Mouse (Mus musculus): ENCODE results near the gene Samhd1. TPM values are rescaled to one million over a fixed set of nuclear protein-coding genes. Genes with fewer than 3 reads are reported as not detected.

The Samhd1 gene
- polyA plus RNA-seq, 1 experiment = 57.1 TPM

DNA sequence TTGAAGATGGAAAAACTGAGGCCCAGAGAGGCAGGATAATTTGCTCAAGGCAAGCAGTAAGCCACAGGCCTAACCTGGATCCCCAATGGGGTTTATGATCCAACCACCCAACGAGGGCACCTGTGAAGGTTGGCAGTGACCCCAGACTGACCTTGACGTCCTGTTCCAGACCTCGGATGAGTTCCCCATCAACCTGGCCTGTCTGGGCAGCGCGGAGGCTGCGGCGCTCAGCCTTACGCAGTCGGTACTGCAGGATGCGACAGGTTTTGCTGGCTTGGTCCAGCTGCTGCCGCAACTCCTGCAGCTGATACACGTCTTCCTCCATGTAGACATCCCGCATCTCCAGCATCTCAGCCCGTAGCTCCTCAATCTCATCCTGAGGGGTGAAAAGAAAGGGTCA lies 75.0 kb downstream of the Samhd1 start:
- 97% methylated on average over 14 of the region's 14 CpGs for WGBS
- Histone ChIP-seq H3K36me3 (ENCODE audit: control insufficient read depth, insufficient read depth, low read length) (no peaks in the 10 kb centered on the region), H3K27me3 (ENCODE audit: control insufficient read depth, insufficient read depth, low read length) (no peaks in the 10 kb centered on the region), H3K27ac (ENCODE audit: control insufficient read depth, insufficient read depth, low read length) (no peak overlapping the region), H3K4me1 (replicated peaks; ENCODE audit: control insufficient read depth, insufficient read depth, low read length) (peaks cover 15% of the 10 kb centered on the region), H3K4me3 (ENCODE audit: control insufficient read depth, insufficient read depth, low read length) (no peak overlapping the region)
- TF ChIP-seq POLR2A (IDR thresholded peaks at IDR 0.05; ENCODE audit: control insufficient read depth, extremely low read depth, insufficient read depth, low read length, poor library complexity) (no peak), CTCF (IDR thresholded peaks at IDR 0.05; ENCODE audit: borderline replicate concordance, control insufficient read depth, extremely low read depth, insufficient read depth, low read length, poor library complexity) (no peak)
- no peak for DNase-seq

DNA sequence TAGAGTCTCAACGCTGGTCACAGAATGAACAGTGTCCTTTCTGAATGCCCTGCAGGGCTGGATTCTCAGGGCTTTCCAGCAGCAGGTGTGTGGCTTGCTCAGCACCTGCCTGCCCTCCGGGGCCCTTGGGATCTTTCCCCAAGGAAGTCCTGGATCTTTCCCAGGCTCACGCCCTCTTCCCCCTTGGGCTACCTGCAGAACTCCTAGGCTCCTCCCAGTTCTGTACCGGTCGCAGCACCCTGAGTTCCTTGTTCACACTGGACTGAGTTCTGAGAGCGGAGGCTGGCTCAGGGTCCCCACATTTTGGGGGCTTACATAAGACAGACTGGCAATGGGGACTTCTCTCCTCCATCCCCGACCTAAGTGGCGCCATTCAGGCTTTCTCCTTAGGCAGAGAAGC lies 75.9 kb downstream of the Samhd1 start:
- Histone ChIP-seq H3K27ac (ENCODE audit: control insufficient read depth, insufficient read depth, low read length) (no peak overlapping the region), H3K4me1 (replicated peaks; ENCODE audit: control insufficient read depth, insufficient read depth, low read length) (peaks cover 15% of the 10 kb centered on the region), H3K27me3 (ENCODE audit: control insufficient read depth, insufficient read depth, low read length) (no peaks in the 10 kb centered on the region), H3K4me3 (ENCODE audit: control insufficient read depth, insufficient read depth, low read length) (no peak overlapping the region), H3K36me3 (ENCODE audit: control insufficient read depth, insufficient read depth, low read length) (no peaks in the 10 kb centered on the region)
- DNase-seq = no peak
- TF ChIP-seq CTCF (IDR thresholded peaks at IDR 0.05; ENCODE audit: borderline replicate concordance, control insufficient read depth, extremely low read depth, insufficient read depth, low read length, poor library complexity) (no peak), POLR2A (IDR thresholded peaks at IDR 0.05; ENCODE audit: control insufficient read depth, extremely low read depth, insufficient read depth, low read length, poor library complexity) (no peak)
- WGBS = 85% methylated on average over 8 of the region's 8 CpGs

DNA sequence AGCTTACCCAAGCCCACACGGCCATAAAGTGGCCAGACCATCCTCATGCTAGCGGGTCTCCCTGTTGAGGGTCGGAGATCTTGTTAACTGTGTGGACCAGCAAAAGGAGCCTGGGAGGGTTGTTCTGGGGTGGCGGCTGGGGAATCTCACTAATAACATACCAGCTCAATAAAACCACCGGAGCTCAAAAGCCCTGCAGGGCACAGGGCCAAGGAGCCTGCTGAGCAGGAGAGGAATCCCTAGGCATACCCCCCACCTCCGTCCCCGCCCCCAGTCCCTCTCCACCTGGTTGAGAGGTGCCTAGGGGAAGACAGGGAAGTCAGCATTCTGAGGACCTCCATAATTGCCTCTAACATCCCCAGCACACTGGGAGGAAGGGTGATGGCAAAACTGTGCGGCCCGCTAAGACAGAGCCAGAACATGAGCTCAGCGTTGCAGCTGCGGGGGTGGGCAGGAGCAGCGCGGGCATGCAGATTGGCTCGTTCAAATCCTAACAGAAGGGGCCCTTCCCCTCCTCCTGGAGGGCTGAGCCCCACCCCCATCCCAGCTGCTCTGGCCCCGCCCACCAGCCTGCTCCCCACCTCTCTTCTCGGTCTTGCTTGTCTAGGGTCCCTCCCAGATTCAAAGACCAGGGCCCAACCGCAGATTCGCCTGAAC lies 76.6 kb downstream of the Samhd1 start:
- H3K27me3 ChIP-seq (ENCODE audit: control insufficient read depth, insufficient read depth, low read length) = no peaks in the 10 kb centered on the region
- H3K27ac ChIP-seq (ENCODE audit: control insufficient read depth, insufficient read depth, low read length) = no peak overlapping the region
- peak; percentile 41 for DNase-seq
- H3K4me1 ChIP-seq (replicated peaks; ENCODE audit: control insufficient read depth, insufficient read depth, low read length) = peaks cover 11% of the 10 kb centered on the region
- 70% methylated on average over 18 of the region's 18 CpGs for WGBS
- H3K36me3 ChIP-seq (ENCODE audit: control insufficient read depth, insufficient read depth, low read length) = no peaks in the 10 kb centered on the region
- peak overlapping the region; percentile 5; the same call in 1 of the 2 replicates for H3K4me3 ChIP-seq (ENCODE audit: control insufficient read depth, insufficient read depth, low read length)
- TF ChIP-seq CTCF (IDR thresholded peaks at IDR 0.05; ENCODE audit: borderline replicate concordance, control insufficient read depth, extremely low read depth, insufficient read depth, low read length, poor library complexity) (no peak), POLR2A (IDR thresholded peaks at IDR 0.05; ENCODE audit: control insufficient read depth, extremely low read depth, insufficient read depth, low read length, poor library complexity) (no peak)

DNA sequence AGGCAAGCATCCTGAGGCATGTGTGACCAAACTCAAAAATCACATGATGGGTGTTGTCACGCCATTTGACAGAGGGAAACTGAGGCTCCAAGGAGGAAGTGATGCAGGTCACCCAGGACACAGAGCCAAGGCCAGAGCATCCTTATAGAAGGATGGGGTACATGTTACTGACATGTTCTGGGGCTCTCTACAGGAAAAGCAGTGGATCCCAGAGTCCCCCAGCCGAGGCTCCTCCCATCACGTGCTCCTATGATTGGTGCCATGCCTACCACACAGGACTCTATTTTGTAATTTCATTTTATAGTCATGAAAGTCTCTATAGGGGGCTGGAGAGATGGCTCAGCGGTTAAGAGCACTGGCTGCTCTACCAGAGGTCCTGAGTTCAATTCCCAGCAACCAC lies 77.3 kb downstream of the Samhd1 start:
- no peaks in the 10 kb centered on the region for H3K27me3 ChIP-seq (ENCODE audit: control insufficient read depth, insufficient read depth, low read length)
- DNase-seq = no peak
- peaks cover 9% of the 10 kb centered on the region for H3K4me1 ChIP-seq (replicated peaks; ENCODE audit: control insufficient read depth, insufficient read depth, low read length)
- H3K36me3 ChIP-seq (ENCODE audit: control insufficient read depth, insufficient read depth, low read length) = no peaks in the 10 kb centered on the region
- no peak overlapping the region for H3K27ac ChIP-seq (ENCODE audit: control insufficient read depth, insufficient read depth, low read length)
- no peak overlapping the region for H3K4me3 ChIP-seq (ENCODE audit: control insufficient read depth, insufficient read depth, low read length)
- TF ChIP-seq CTCF (IDR thresholded peaks at IDR 0.05; ENCODE audit: borderline replicate concordance, control insufficient read depth, extremely low read depth, insufficient read depth, low read length, poor library complexity) (no peak), POLR2A (IDR thresholded peaks at IDR 0.05; ENCODE audit: control insufficient read depth, extremely low read depth, insufficient read depth, low read length, poor library complexity) (no peak)
- WGBS = 96% methylated on average over 4 of the region's 4 CpGs

DNA sequence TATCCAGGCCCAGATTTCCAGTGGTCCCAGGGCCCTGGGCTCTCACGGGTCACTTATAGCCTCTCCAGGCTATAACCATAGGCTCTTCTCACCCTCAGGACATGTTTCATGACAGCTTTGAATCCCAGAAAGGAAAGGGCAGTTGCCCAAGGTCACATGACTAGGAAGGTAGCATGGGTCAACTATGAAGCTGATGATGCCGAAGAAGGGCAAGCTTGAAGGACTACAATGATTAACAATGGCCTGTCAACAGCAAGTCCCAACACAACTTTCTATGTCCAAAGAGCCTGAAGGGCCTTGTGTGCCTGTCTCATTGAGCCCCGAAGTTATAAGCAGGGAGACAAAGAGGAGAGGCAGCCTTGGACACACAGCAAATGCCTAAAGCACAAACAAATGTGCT lies 77.9 kb downstream of the Samhd1 start:
- 95% methylated on average over 3 of the region's 3 CpGs for WGBS
- TF ChIP-seq CTCF (IDR thresholded peaks at IDR 0.05; ENCODE audit: borderline replicate concordance, control insufficient read depth, extremely low read depth, insufficient read depth, low read length, poor library complexity) (no peak), POLR2A (IDR thresholded peaks at IDR 0.05; ENCODE audit: control insufficient read depth, extremely low read depth, insufficient read depth, low read length, poor library complexity) (no peak)
- Histone ChIP-seq H3K36me3 (ENCODE audit: control insufficient read depth, insufficient read depth, low read length) (no peaks in the 10 kb centered on the region), H3K27ac (ENCODE audit: control insufficient read depth, insufficient read depth, low read length) (no peak overlapping the region), H3K4me3 (ENCODE audit: control insufficient read depth, insufficient read depth, low read length) (no peak overlapping the region), H3K4me1 (replicated peaks; ENCODE audit: control insufficient read depth, insufficient read depth, low read length) (peaks cover 9% of the 10 kb centered on the region), H3K27me3 (ENCODE audit: control insufficient read depth, insufficient read depth, low read length) (no peaks in the 10 kb centered on the region)
- no peak for DNase-seq

- no peak overlapping the region for H3K4me3 ChIP-seq (ENCODE audit: control insufficient read depth, insufficient read depth, low read length)
- no peaks in the 10 kb centered on the region for H3K27me3 ChIP-seq (ENCODE audit: control insufficient read depth, insufficient read depth, low read length)
- TF ChIP-seq POLR2A (IDR thresholded peaks at IDR 0.05; ENCODE audit: control insufficient read depth, extremely low read depth, insufficient read depth, low read length, poor library complexity) (no peak), CTCF (IDR thresholded peaks at IDR 0.05; ENCODE audit: borderline replicate concordance, control insufficient read depth, extremely low read depth, insufficient read depth, low read length, poor library complexity) (no peak)
- no peak overlapping the region for H3K27ac ChIP-seq (ENCODE audit: control insufficient read depth, insufficient read depth, low read length)
- H3K4me1 ChIP-seq (replicated peaks; ENCODE audit: control insufficient read depth, insufficient read depth, low read length) = peaks cover 9% of the 10 kb centered on the region
- DNase-seq = no peak
- WGBS = 96% methylated on average over 6 of the region's 6 CpGs
- no peaks in the 10 kb centered on the region for H3K36me3 ChIP-seq (ENCODE audit: control insufficient read depth, insufficient read depth, low read length)
These were observed 79.3 kb downstream of the Samhd1 start for GRCm38 (mm10) chr2:157055721-157056120.

DNA sequence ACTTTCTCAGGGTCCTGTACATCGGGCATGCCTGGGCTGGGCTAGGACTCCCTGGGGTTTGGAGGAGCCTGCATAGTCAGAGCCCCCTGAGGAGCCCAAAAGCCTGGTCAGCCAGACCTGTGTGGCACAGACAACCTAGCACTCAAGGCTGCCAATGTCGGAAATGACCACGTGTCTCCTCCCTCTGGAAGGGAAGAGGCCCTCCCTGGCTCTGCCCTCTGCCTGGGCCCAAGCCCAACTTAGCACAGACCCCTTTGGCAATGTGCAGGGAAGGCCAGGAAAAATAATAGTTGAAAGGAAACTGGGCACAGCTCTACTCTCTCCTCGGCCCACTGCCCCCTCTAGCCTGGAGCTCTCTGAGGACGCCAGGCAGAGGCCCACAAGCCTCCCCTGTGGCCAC lies 80.2 kb downstream of the Samhd1 start:
- H3K4me3 ChIP-seq (ENCODE audit: control insufficient read depth, insufficient read depth, low read length) = no peak overlapping the region
- no peak for TF ChIP-seq POLR2A (IDR thresholded peaks at IDR 0.05; ENCODE audit: control insufficient read depth, extremely low read depth, insufficient read depth, low read length, poor library complexity)
- no peak for TF ChIP-seq CTCF (IDR thresholded peaks at IDR 0.05; ENCODE audit: borderline replicate concordance, control insufficient read depth, extremely low read depth, insufficient read depth, low read length, poor library complexity)
- DNase-seq = no peak
- H3K27ac ChIP-seq (ENCODE audit: control insufficient read depth, insufficient read depth, low read length) = no peak overlapping the region
- H3K4me1 ChIP-seq (replicated peaks; ENCODE audit: control insufficient read depth, insufficient read depth, low read length) = peaks cover 9% of the 10 kb centered on the region
- H3K27me3 ChIP-seq (ENCODE audit: control insufficient read depth, insufficient read depth, low read length) = no peaks in the 10 kb centered on the region
- H3K36me3 ChIP-seq (ENCODE audit: control insufficient read depth, insufficient read depth, low read length) = no peaks in the 10 kb centered on the region
- WGBS = 79% methylated on average over 5 of the region's 5 CpGs

Measured in thymus, adult 2 months (tissue).